Mouse (Mus musculus) limb, embryonic 14.5 days (tissue): ENCODE data around the gene Pate2. TPM values are rescaled to one million over a fixed set of nuclear protein-coding genes. Genes with fewer than 3 reads are reported as not detected.
A peak's percentile ranks its signal among the peaks of the same experiment; 100 is the strongest.

ENCODE experiments used
- ATAC-seq: fragments of 200-750 bp; cut with Nextera tagmentation; 2 replicates; pipeline ENCODE4 v1.8.0; 2017; ENCODE audit warnings: low read depth, moderate number of reproducible peaks, moderate TSS enrichment; ENCODE audit not compliant: low FRiP score
- DNase-seq: peaks from one replicate; pipeline ENCODE4 v3.0.0-alpha.2; 2015; ENCODE audit warnings: low spot score
- H3K27ac ChIP-seq: fragments of 300-500 bp; sonication (generic); replicated peaks from 2 replicates; pipeline ENCODE4 v1.5.1; 2014; ENCODE audit warnings: low read depth, mild to moderate bottlenecking, low read length, moderate library complexity, mixed read lengths
- H3K27me3 ChIP-seq: fragments of 300-500 bp; sonication (generic); 2 replicates; pipeline ENCODE4 v1.6.1; 2014; ENCODE audit warnings: low read length, mixed read lengths; ENCODE audit not compliant: control insufficient read depth, insufficient read depth
- H3K36me3 ChIP-seq: fragments of 300-500 bp; sonication (generic); 2 replicates; pipeline ENCODE4 v1.6.1; 2014; ENCODE audit warnings: mild to moderate bottlenecking, low read length, moderate library complexity, mixed read lengths; ENCODE audit not compliant: control insufficient read depth, insufficient read depth
- H3K4me1 ChIP-seq: fragments of 300-500 bp; sonication (generic); 2 replicates; pipeline ENCODE4 v1.6.1; 2014; ENCODE audit warnings: antibody characterized with exemption, low read length, mixed read lengths; ENCODE audit not compliant: control insufficient read depth, insufficient read depth
- H3K4me2 ChIP-seq: fragments of 300-500 bp; sonication (generic); replicated peaks from 2 replicates; pipeline ENCODE4 v1.6.1; 2014; ENCODE audit warnings: low read depth, mild to moderate bottlenecking, low read length, moderate library complexity; ENCODE audit not compliant: severe bottlenecking
- H3K4me3 ChIP-seq: fragments of 300-500 bp; sonication (generic); replicated peaks from 2 replicates; pipeline ENCODE4 v1.5.1; 2014; ENCODE audit warnings: low read length
- H3K9ac ChIP-seq: fragments of 300-500 bp; sonication (generic); 2 replicates; pipeline ENCODE4 v1.6.1; 2014; ENCODE audit warnings: mild to moderate bottlenecking, low read depth, low read length, moderate library complexity; ENCODE audit not compliant: severe bottlenecking
- H3K9me3 ChIP-seq: fragments of 300-500 bp; sonication (generic); 2 replicates; pipeline ENCODE4 v1.6.1; 2016; ENCODE audit warnings: low read length; ENCODE audit not compliant: control insufficient read depth
- POLR2A ChIP-seq: fragments of 200-500 bp; IDR thresholded peaks from 2 replicates; pipeline ENCODE4 v1.8.0; 2012; ENCODE audit warnings: inconsistent platforms, mild to moderate bottlenecking, moderate library complexity, borderline replicate concordance; ENCODE audit not compliant: insufficient read depth, insufficient read length; ENCODE audit errors: extremely low read depth
- WGBS: fragments of 180-500 bp; shearing (Covaris S2); extraction: QIAGEN DNeasy Blood & Tissue Kit; methylation state at CpG from one replicate; pipeline ENCODE4 v1.1.7; 2014; 5-methylcytosine and 5-hydroxymethylcytosine counted together
- polyA plus RNA-seq, 2 experiments: library from polyadenylated mRNA; depleted of rRNA in 1 of 2; stranded (reverse) in 1 of 2; unstranded in 1 of 2; fragments of >200 nt; fragmentation: Nextera tagmentation in 1 of 2; extraction: Ambion mirVana in 1 of 2; gene quantifications; 2 replicates each; pipeline versions ENCODE4 v1.2.1 to v1.2.3; 2012 to 2014

Pate2 gene
- polyA plus RNA-seq, 2 experiments, result 0.37 to 0.97 TPM

- Histone ChIP-seq H3K4me1 (peaks cover 16% of the 10 kb centered on the region), H3K27me3 (no peaks in the 10 kb centered on the region), H3K9me3 (no peaks in the 10 kb centered on the region), H3K36me3 (peaks cover 8% of the 10 kb centered on the region), H3K4me3 (no peak overlapping the region), H3K27ac (no peak overlapping the region), H3K9ac (no peak overlapping the region), H3K4me2 (no peak overlapping the region)
- ATAC-seq (no peak), DNase-seq (no peak)
- 64% methylated on average over 12 of the region's 12 CpGs for WGBS
- TF ChIP-seq POLR2A, result no peak
These were observed 13.5 kb upstream of the Pate2 start for GRCm38 (mm10) chr9:35556494-35557102.

- H3K4me2 ChIP-seq, result peak within 1 kb of the TSS; percentile 97
- TF ChIP-seq POLR2A, result no peak
- peaks cover 23% of the 10 kb centered on the region for H3K36me3 ChIP-seq
- under 1% methylated on average over 40 of the region's 59 CpGs for WGBS
- H3K4me3 ChIP-seq, result peak within 1 kb of the TSS; percentile 58
- peak; percentile 74 for ATAC-seq
- peaks cover 16% of the 10 kb centered on the region for H3K4me1 ChIP-seq
- H3K27me3 ChIP-seq, result no peaks in the 10 kb centered on the region
- peak within 1 kb of the TSS; percentile 61 for H3K9ac ChIP-seq
- H3K27ac ChIP-seq, result peak within 1 kb of the TSS; percentile 59; the same call in 1 of the 2 replicates
- DNase-seq, result no peak
- H3K9me3 ChIP-seq, result no peaks in the 10 kb centered on the region
These were observed 11.7 kb upstream of the Pate2 start, which contains the start of the genes Ddx25 and Pus3 for GRCm38 (mm10) chr9:35558257-35559008. Ddx25 (minus strand) TSS chr9:35558528. Pus3 (plus strand) TSS chr9:35558595.

- peak; percentile 90 for ATAC-seq
- TF ChIP-seq POLR2A, result peak; percentile 83; the same call in 1 of the 2 replicates
- WGBS, result 2% methylated on average over 31 of the region's 31 CpGs
These were observed 10.8 kb upstream of the Pate2 start for GRCm38 (mm10) chr9:35559009-35559890.

GRCm38 (mm10) chr9:35561076-35561475, 9.0 kb upstream of the Pate2 start:
- no peak for ATAC-seq
- no peak overlapping the region for H3K4me2 ChIP-seq
- no peak for TF ChIP-seq POLR2A
- H3K9ac ChIP-seq, result no peak overlapping the region
- DNase-seq, result no peak
- peaks cover 40% of the 10 kb centered on the region for H3K36me3 ChIP-seq
- no peak overlapping the region for H3K4me3 ChIP-seq
- no peak overlapping the region for H3K27ac ChIP-seq
- peaks cover 16% of the 10 kb centered on the region for H3K4me1 ChIP-seq
- 97% methylated on average over 11 of the region's 11 CpGs for WGBS
- no peaks in the 10 kb centered on the region for H3K27me3 ChIP-seq
- no peaks in the 10 kb centered on the region for H3K9me3 ChIP-seq

More at GRCm38 (mm10) chr9:35559009-35559890, 10.8 kb upstream of the Pate2 start:
- H3K9me3 ChIP-seq, result no peaks in the 10 kb centered on the region
- peaks cover 23% of the 10 kb centered on the region for H3K36me3 ChIP-seq
- peaks cover 16% of the 10 kb centered on the region for H3K4me1 ChIP-seq
- peak overlapping the region; percentile 97 for H3K4me2 ChIP-seq
- DNase-seq, result peak; percentile 93
- H3K27me3 ChIP-seq, result no peaks in the 10 kb centered on the region
- peak overlapping the region; percentile 58 for H3K4me3 ChIP-seq
- peak overlapping the region; percentile 59; the same call in 1 of the 2 replicates for H3K27ac ChIP-seq
- peak overlapping the region; percentile 61 for H3K9ac ChIP-seq

GRCm38 (mm10) chr9:35561583-35561982, 8.5 kb upstream of the Pate2 start:
- Histone ChIP-seq H3K4me3 (no peak overlapping the region), H3K9me3 (no peaks in the 10 kb centered on the region), H3K27ac (no peak overlapping the region), H3K4me2 (no peak overlapping the region), H3K27me3 (no peaks in the 10 kb centered on the region), H3K9ac (no peak overlapping the region), H3K4me1 (peaks cover 16% of the 10 kb centered on the region), H3K36me3 (peaks cover 45% of the 10 kb centered on the region)
- WGBS, result 90% methylated on average over 6 of the region's 6 CpGs
- no peak for TF ChIP-seq POLR2A
- no peak for ATAC-seq
- no peak for DNase-seq
